Mouse (Mus musculus) embryonic facial prominence, embryonic 14.5 days (tissue): ENCODE measurements at regions not wholly inside any gene's neighbourhood (a gene's known extent, or its start where the extent isn't known, plus 50 kb on each side); places are given as distances from the start of the nearest gene placed in this dataset.

Experiments used
- ATAC-seq: fragments of 200-750 bp; cut with Nextera tagmentation; 2 replicates; pipeline ENCODE4 v1.8.0; 2017; ENCODE audit warnings: low read depth, moderate number of reproducible peaks, moderate TSS enrichment
- DNase-seq: peaks from one replicate; pipeline ENCODE4 v3.0.0-alpha.2; 2015; ENCODE audit warnings: low spot score
- H3K27ac ChIP-seq: fragments of 300-500 bp; sonication (generic); replicated peaks from 2 replicates; pipeline ENCODE4 v1.5.1; 2014; ENCODE audit warnings: low read depth, mild to moderate bottlenecking, low read length, moderate library complexity
- H3K27me3 ChIP-seq: fragments of 300-500 bp; sonication (generic); replicated peaks from 2 replicates; pipeline ENCODE4 v1.6.1; 2014; ENCODE audit warnings: low read length; ENCODE audit not compliant: control insufficient read depth, insufficient read depth
- H3K36me3 ChIP-seq: fragments of 300-500 bp; sonication (generic); 2 replicates; pipeline ENCODE4 v1.6.1; 2014; ENCODE audit warnings: low read length, mixed read lengths; ENCODE audit not compliant: control insufficient read depth, insufficient read depth
- H3K4me1 ChIP-seq: fragments of 300-500 bp; sonication (generic); 2 replicates; pipeline ENCODE4 v1.6.1; 2014; ENCODE audit warnings: antibody characterized with exemption, low read length; ENCODE audit not compliant: control insufficient read depth, insufficient read depth
- H3K4me2 ChIP-seq: fragments of 300-500 bp; sonication (generic); 2 replicates; pipeline ENCODE4 v1.6.1; 2014; ENCODE audit warnings: low read depth, mild to moderate bottlenecking, low read length, moderate library complexity, mixed read lengths
- H3K4me3 ChIP-seq: fragments of 300-500 bp; sonication (generic); 2 replicates; pipeline ENCODE4 v1.5.1; 2014; ENCODE audit warnings: low read depth, mild to moderate bottlenecking, low read length
- H3K9ac ChIP-seq: fragments of 300-500 bp; sonication (generic); 2 replicates; pipeline ENCODE4 v1.6.1; 2014; ENCODE audit warnings: low read depth, mild to moderate bottlenecking, low read length, moderate library complexity, mixed read lengths
- H3K9me3 ChIP-seq: fragments of 300-500 bp; sonication (generic); 2 replicates; pipeline ENCODE4 v1.6.1; 2016; ENCODE audit warnings: low read length; ENCODE audit not compliant: control insufficient read depth
- WGBS: fragments of 180-500 bp; shearing (Covaris S2); extraction: QIAGEN DNeasy Blood & Tissue Kit; methylation state at CpG from one replicate; pipeline ENCODE4 v1.1.7; 2014; 5-methylcytosine and 5-hydroxymethylcytosine counted together

- H3K9ac ChIP-seq = no peak overlapping the region
- H3K27ac ChIP-seq = no peak overlapping the region
- ATAC-seq = no peak
- DNase-seq = no peak
- H3K9me3 ChIP-seq = no peaks in the 10 kb centered on the region
- H3K4me1 ChIP-seq = no peaks in the 10 kb centered on the region
- no peaks in the 10 kb centered on the region for H3K27me3 ChIP-seq
- WGBS = 69% methylated on average over 5 of the region's 5 CpGs
- no peak overlapping the region for H3K4me2 ChIP-seq
- no peaks in the 10 kb centered on the region for H3K36me3 ChIP-seq
- H3K4me3 ChIP-seq = no peak overlapping the region
Observed at GRCm38 (mm10) chr6:118259881-118260280, 62.4 kb upstream of the Ret start.

GRCm38 (mm10) chr6:118254871-118255270 is 57.4 kb upstream of the Ret start:
- Histone ChIP-seq H3K4me2 (no peak overlapping the region), H3K36me3 (no peaks in the 10 kb centered on the region), H3K4me3 (no peak overlapping the region), H3K27ac (no peak overlapping the region), H3K9ac (no peak overlapping the region), H3K9me3 (no peaks in the 10 kb centered on the region), H3K27me3 (no peaks in the 10 kb centered on the region), H3K4me1 (no peaks in the 10 kb centered on the region)
- DNase-seq = no peak
- no peak for ATAC-seq
- 81% methylated on average over 5 of the region's 5 CpGs for WGBS

DNA sequence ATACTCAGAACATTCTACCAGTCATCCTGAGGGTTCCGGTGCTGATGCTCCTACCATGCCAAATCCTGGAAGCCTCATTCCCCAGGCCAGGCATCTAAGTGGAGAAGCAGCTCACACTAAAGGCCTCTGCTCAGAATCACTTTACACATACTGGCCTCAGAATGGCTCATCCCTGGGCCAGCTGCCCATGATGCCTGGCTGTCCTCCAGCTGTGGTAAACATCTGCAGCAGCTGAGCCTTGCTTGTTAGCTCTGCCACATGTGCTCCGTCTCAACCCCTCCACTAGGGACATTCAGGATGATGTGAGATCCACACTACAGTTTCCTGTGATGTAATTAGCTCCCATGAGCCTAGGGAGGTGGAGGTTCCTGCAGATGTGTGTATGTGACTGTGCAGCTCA is 55.2 kb upstream of the Ret start:
- DNase-seq (peak; percentile 66), ATAC-seq (peak; percentile 89)
- Histone ChIP-seq H3K4me3 (no peak overlapping the region), H3K9me3 (no peaks in the 10 kb centered on the region), H3K27me3 (no peaks in the 10 kb centered on the region), H3K27ac (no peak overlapping the region), H3K36me3 (no peaks in the 10 kb centered on the region), H3K9ac (no peak overlapping the region), H3K4me1 (no peaks in the 10 kb centered on the region), H3K4me2 (no peak overlapping the region)
- 45% methylated on average over 2 of the region's 2 CpGs for WGBS

DNA sequence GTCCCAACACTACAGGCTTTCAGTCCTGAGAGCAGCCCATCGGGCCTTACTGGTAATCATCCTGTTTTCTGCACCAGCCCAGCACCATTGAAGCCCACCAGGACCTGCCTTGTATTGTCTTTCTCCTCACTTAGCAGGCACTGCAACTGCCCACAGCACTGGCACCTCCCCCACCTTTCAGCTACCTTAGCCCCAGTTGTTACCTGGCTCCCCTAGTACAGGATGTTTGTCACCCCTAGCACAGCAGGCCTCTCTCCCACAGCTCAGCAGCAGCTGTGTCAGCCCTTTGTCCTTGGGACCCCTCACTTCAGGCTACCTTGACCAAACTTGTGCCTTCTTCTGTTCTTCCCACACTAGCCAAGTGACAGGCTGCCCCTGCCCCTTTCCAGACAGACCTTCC is 53.6 kb upstream of the Ret start:
- DNase-seq (no peak), ATAC-seq (no peak)
- no peaks in the 10 kb centered on the region for H3K27me3 ChIP-seq
- no peak overlapping the region for H3K27ac ChIP-seq
- no peaks in the 10 kb centered on the region for H3K9me3 ChIP-seq
- H3K4me1 ChIP-seq = no peaks in the 10 kb centered on the region
- H3K4me3 ChIP-seq = no peak overlapping the region
- no peaks in the 10 kb centered on the region for H3K36me3 ChIP-seq
- 73% methylated on average over 1 of the region's 1 CpGs for WGBS
- H3K4me2 ChIP-seq = no peak overlapping the region
- no peak overlapping the region for H3K9ac ChIP-seq

DNA sequence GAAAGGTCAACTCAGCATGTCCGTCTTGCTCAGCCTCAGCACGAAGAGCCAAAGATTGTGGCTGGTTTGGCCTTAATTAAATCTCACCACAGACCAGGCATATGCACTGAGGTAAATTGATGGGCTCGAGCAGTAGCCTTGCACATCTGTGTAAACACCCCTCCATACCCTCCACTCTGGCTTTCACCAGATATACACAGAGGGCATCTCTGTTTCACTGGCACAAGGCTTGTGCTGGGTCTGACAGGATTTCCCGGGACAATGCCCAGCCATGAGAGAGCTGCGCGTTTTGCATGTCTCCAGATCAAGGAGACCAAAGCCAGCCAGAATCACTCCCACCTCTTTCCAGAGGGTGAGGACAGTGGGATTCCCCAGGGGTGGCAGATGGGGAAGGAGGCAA is 52.5 kb upstream of the Ret start:
- no peaks in the 10 kb centered on the region for H3K9me3 ChIP-seq
- ATAC-seq (no peak), DNase-seq (no peak)
- no peak overlapping the region for H3K9ac ChIP-seq
- H3K27ac ChIP-seq = no peak overlapping the region
- H3K27me3 ChIP-seq = no peaks in the 10 kb centered on the region
- no peaks in the 10 kb centered on the region for H3K4me1 ChIP-seq
- H3K36me3 ChIP-seq = no peaks in the 10 kb centered on the region
- WGBS = 77% methylated on average over 6 of the region's 6 CpGs
- no peak overlapping the region for H3K4me3 ChIP-seq
- no peak overlapping the region for H3K4me2 ChIP-seq
